Mouse (Mus musculus) adipocyte (in vitro differentiated cells): ENCODE results near the gene Msn.

Experiments used
- DNase-seq: peaks from one replicate; pipeline ENCODE4 v3.0.0-alpha.2; 2016; ENCODE audit warnings: low spot score

Gene Msn

GRCm38 (mm10) chrX:96095509-96096499, at the start of gene Msn:
Gene Msn (plus strand): TSS chrX:96096042.
- peak; percentile 49 for DNase-seq

GRCm38 (mm10) chrX:96052798-96053197, 43.0 kb upstream of the Msn start:
- no peak for DNase-seq

- peak; percentile 33 for DNase-seq
Observed at GRCm38 (mm10) chrX:96077747-96078146, 18.1 kb upstream of the Msn start.

- peak; percentile 45 for DNase-seq
Observed at GRCm38 (mm10) chrX:96086259-96086658, 9.6 kb upstream of the Msn start.

GRCm38 (mm10) chrX:96096513-96097210, 820 bp downstream of the Msn start:
- DNase-seq, result peak; percentile 52

GRCm38 (mm10) chrX:96097491-96097970, 1.7 kb downstream of the Msn start:
- DNase-seq, result peak; percentile 8

- no peak for DNase-seq
Observed at GRCm38 (mm10) chrX:96099003-96099402, 3.2 kb downstream of the Msn start.

GRCm38 (mm10) chrX:96107427-96108291, 11.8 kb downstream of the Msn start:
- DNase-seq, result peak; percentile 66

GRCm38 (mm10) chrX:96113106-96113634, 17.3 kb downstream of the Msn start:
- no peak for DNase-seq

GRCm38 (mm10) chrX:96115501-96115900, 19.7 kb downstream of the Msn start:
- DNase-seq, result no peak

GRCm38 (mm10) chrX:96117366-96117765, 21.5 kb downstream of the Msn start:
- no peak for DNase-seq

GRCm38 (mm10) chrX:96119997-96120396, 24.2 kb downstream of the Msn start:
- DNase-seq, result no peak

- peak; percentile 26 for DNase-seq
Observed at GRCm38 (mm10) chrX:96121912-96122311, 26.1 kb downstream of the Msn start.

- no peak for DNase-seq
Observed at GRCm38 (mm10) chrX:96126803-96127202, 31.0 kb downstream of the Msn start.

- no peak for DNase-seq
Observed at GRCm38 (mm10) chrX:96130139-96130538, 34.3 kb downstream of the Msn start.

GRCm38 (mm10) chrX:96130663-96131062, 34.8 kb downstream of the Msn start:
- DNase-seq, result no peak

- peak; percentile 74 for DNase-seq
Observed at GRCm38 (mm10) chrX:96133260-96133659, 37.4 kb downstream of the Msn start.

- no peak for DNase-seq
Observed at GRCm38 (mm10) chrX:96134243-96134661, 38.4 kb downstream of the Msn start.

- DNase-seq, result peak; percentile 32
Observed at GRCm38 (mm10) chrX:96134840-96135580, 39.2 kb downstream of the Msn start.

GRCm38 (mm10) chrX:96135581-96135980, 39.7 kb downstream of the Msn start:
- DNase-seq, result no peak

- DNase-seq, result no peak
Observed at GRCm38 (mm10) chrX:96139262-96139661, 43.4 kb downstream of the Msn start.
